Mouse (Mus musculus) small intestine, adult 2 months (tissue): ENCODE data around the gene Tbc1d2b.

Source experiments
- CTCF ChIP-seq: fragments of 200-500 bp; IDR thresholded peaks from 2 replicates; pipeline ENCODE4 v1.5.1; 2012; ENCODE audit warnings: low read depth, mild to moderate bottlenecking, control low read depth, inconsistent platforms, low read length, moderate library complexity, mixed read lengths; ENCODE audit not compliant: insufficient replicate concordance, insufficient read length; ENCODE audit errors: extremely low read depth
- POLR2A ChIP-seq: fragments of 200-500 bp; IDR thresholded peaks from 2 replicates; pipeline ENCODE4 v1.6.1; 2012; ENCODE audit warnings: low read depth, mild to moderate bottlenecking, control low read depth, inconsistent platforms, low read length, moderate library complexity

DNA sequence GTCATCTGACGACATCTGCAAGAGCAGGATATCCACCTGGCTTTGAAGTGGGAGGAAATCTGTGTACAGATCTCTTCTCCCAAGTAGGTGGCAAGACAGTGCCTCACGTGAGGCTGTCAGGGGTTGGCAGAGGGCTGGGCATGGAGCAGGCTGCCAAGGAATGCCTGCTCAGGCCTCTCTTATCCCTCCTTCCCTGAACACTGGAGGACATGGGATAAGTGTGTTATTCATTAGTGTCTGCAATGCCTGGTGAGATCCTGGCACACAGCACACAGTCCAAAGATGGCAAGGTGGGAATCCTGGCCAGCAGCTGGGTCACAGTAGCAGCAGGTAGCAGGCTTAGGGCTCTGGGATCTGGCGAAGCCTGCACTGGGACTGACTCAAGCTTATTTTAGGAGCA is 57.5 kb downstream of the Tbc1d2b start:
- TF ChIP-seq CTCF, result no peak
- no peak for TF ChIP-seq POLR2A
